Mouse (Mus musculus) hematopoietic stem cell, adult 5-6 weeks (primary cell): ENCODE data around the gene Gm8104. TPM values are rescaled to one million over a fixed set of nuclear protein-coding genes. Genes with fewer than 3 reads are reported as not detected.
"Not testable (repeated sequence)": the region's sequence is repeated elsewhere in the genome, so short reads cannot be mapped to it uniquely, and the experiment has no call there.

Source experiments
- ATAC-seq, 2 experiments: fragments of 125-278 bp in 1 of 2; replicated peaks in 1 of 2; 2 replicates each; pipeline ENCODE4 v1.8.0; 2016 to 2017; ENCODE audit warnings: inconsistent platforms in 2 of 2, mild to moderate bottlenecking in 2 of 2, moderate number of reproducible peaks in 2 of 2, low read depth in 1 of 2, moderate TSS enrichment in 1 of 2; ENCODE audit not compliant: low FRiP score in 2 of 2, poor library complexity in 2 of 2, severe bottlenecking in 2 of 2, insufficient read depth in 1 of 2, low TSS enrichment in 1 of 2
- total RNA-seq: library from RNA; stranded (forward); fragments of 172-1452, 232-1000 nt; gene quantifications from 2 replicates; pipeline ENCODE4 v1.2.3, GENCODE M21; 2017

Gm8104 gene
- total RNA-seq: not detected in 2 replicates

- ATAC-seq: not testable (repeated sequence)
Measured at GRCm38 (mm10) chr14:43100301-43100700, at the start of gene Gm8104. Gm8104 (plus strand) TSS chr14:43100601.

- not testable (repeated sequence) for ATAC-seq
Measured at GRCm38 (mm10) chr14:43058063-43058462, 42.3 kb upstream of the Gm8104 start.

GRCm38 (mm10) chr14:43060179-43060578 is 40.2 kb upstream of the Gm8104 start:
- not testable (repeated sequence) for ATAC-seq

- ATAC-seq: not testable (repeated sequence)
Measured at GRCm38 (mm10) chr14:43076543-43076942, 23.9 kb upstream of the Gm8104 start, which contains the start of gene Gm8094. Gm8094 (minus strand) TSS chr14:43076643.

GRCm38 (mm10) chr14:43084936-43085730 is 15.3 kb upstream of the Gm8104 start:
- not testable (repeated sequence) for ATAC-seq

GRCm38 (mm10) chr14:43089103-43089919 is 11.1 kb upstream of the Gm8104 start:
- peak; percentile 17 to 53; a peak in 1 of 4 replicates for ATAC-seq

GRCm38 (mm10) chr14:43119673-43120072 is 19.3 kb downstream of the Gm8104 start:
- ATAC-seq: not testable (repeated sequence)

GRCm38 (mm10) chr14:43126286-43126685 is 25.9 kb downstream of the Gm8104 start:
- not testable (repeated sequence) for ATAC-seq

Other genes with a start within 250 kb of the Gm8104 start
- gene Gm21977, start 247.1 kb upstream of the Gm8104 start, total RNA-seq: not detected in 2 replicates
- gene Gm8082, start 107.0 kb upstream of the Gm8104 start, total RNA-seq: not detected in 2 replicates
- not detected in 2 replicates for gene Gm10376, start 85.0 kb upstream of the Gm8104 start, total RNA-seq
- not detected in 2 replicates for gene Gm8094, start 24.0 kb upstream of the Gm8104 start, total RNA-seq
- gene Gm7233, start 79.3 kb downstream of the Gm8104 start, total RNA-seq: not detected in 2 replicates
- not detected in 2 replicates for gene Gm8122, start 134.7 kb downstream of the Gm8104 start, total RNA-seq
- gene Gm8126, start 158.0 kb downstream of the Gm8104 start, total RNA-seq: not detected in 2 replicates
- gene Gm9732, start 174.4 kb downstream of the Gm8104 start, total RNA-seq: not detected in 2 replicates
- not detected in 2 replicates for gene Gm8127, start 193.2 kb downstream of the Gm8104 start, total RNA-seq
- gene 1700001F09Rik, start 247.2 kb downstream of the Gm8104 start, total RNA-seq: not detected in 2 replicates